Mouse (Mus musculus) erythroblast, embryonic 14.5 days (primary cell): ENCODE measurements at regions not wholly inside any gene's neighbourhood (a gene's known extent, or its start where the extent isn't known, plus 50 kb on each side); places are given as distances from the start of the nearest gene placed in this dataset.
"Not testable (repeated sequence)": the region's sequence is repeated elsewhere in the genome, so short reads cannot be mapped to it uniquely, and the experiment has no call there.

Experiments
- H3K27me3 ChIP-seq: 2 replicates; pipeline ENCODE4 v1.6.1; 2012; ENCODE audit warnings: inconsistent platforms; ENCODE audit not compliant: control insufficient read depth
- H3K36me3 ChIP-seq: 2 replicates; pipeline ENCODE4 v1.6.1; 2012; ENCODE audit warnings: mild to moderate bottlenecking, inconsistent platforms; ENCODE audit not compliant: control insufficient read depth
- H3K4me1 ChIP-seq: 2 replicates; pipeline ENCODE4 v1.6.1; 2012; ENCODE audit warnings: inconsistent platforms; ENCODE audit not compliant: control insufficient read depth
- H3K4me3 ChIP-seq: replicated peaks from 2 replicates; pipeline ENCODE3; 2012; ENCODE audit warnings: moderate library complexity, mild to moderate bottlenecking, inconsistent platforms
- H3K9me3 ChIP-seq: 2 replicates; pipeline ENCODE4 v1.6.1; 2012; ENCODE audit warnings: low read length, inconsistent platforms, mixed read lengths; ENCODE audit not compliant: control insufficient read depth
- GATA1 ChIP-seq: IDR thresholded peaks from 2 replicates; pipeline ENCODE4 v1.6.1; 2012; ENCODE audit warnings: low read length, inconsistent platforms, mixed read lengths
- TAL1 ChIP-seq: IDR thresholded peaks from 3 replicates; pipeline ENCODE4 v1.6.1; 2012; ENCODE audit warnings: low read length, inconsistent platforms, mixed read lengths

- no peak overlapping the region for H3K4me3 ChIP-seq
- TF ChIP-seq GATA1 (no peak), TAL1 (no peak)
- H3K36me3 ChIP-seq: no peaks in the 10 kb centered on the region
- no peaks in the 10 kb centered on the region for H3K4me1 ChIP-seq
- H3K9me3 ChIP-seq: no peaks in the 10 kb centered on the region; the same call in 1 of the 2 replicates
- H3K27me3 ChIP-seq: no peaks in the 10 kb centered on the region
Observed at GRCm38 (mm10) chr4:153637989-153638388, 155.4 kb upstream of the Ajap1 start.

DNA sequence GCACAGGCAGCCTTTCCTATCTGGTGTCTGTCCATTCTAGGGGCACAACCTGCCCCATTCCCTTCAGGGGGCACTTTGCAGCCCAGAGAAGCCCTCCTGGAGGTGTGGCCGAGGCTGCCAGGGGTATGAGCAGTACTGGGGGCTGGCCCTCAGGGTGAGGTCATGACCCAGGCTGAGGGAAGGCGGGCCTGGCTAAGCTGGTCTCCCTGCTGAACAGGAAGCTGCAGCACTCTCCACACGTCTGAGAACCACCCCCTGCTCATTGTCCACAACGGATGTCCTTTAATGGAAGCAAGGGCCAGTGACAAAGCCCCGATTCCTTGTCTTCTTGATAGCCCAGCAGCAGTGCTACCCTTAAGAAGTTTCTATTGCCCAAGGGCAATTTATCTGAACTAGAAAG, 169.2 kb upstream of the Ajap1 start:
- Histone ChIP-seq H3K27me3 (no peaks in the 10 kb centered on the region), H3K4me1 (no peaks in the 10 kb centered on the region), H3K36me3 (no peaks in the 10 kb centered on the region), H3K9me3 (peaks cover 6% of the 10 kb centered on the region), H3K4me3 (no peak overlapping the region)
- TF ChIP-seq GATA1 (no peak), TAL1 (no peak)

- Histone ChIP-seq H3K36me3 (no peaks in the 10 kb centered on the region), H3K4me1 (no peaks in the 10 kb centered on the region), H3K9me3 (peaks cover 6% of the 10 kb centered on the region), H3K4me3 (no peak overlapping the region), H3K27me3 (no peaks in the 10 kb centered on the region)
- TF ChIP-seq GATA1: no peak
- no peak for TF ChIP-seq TAL1
Observed at GRCm38 (mm10) chr4:153652841-153653240, 170.2 kb upstream of the Ajap1 start.

DNA sequence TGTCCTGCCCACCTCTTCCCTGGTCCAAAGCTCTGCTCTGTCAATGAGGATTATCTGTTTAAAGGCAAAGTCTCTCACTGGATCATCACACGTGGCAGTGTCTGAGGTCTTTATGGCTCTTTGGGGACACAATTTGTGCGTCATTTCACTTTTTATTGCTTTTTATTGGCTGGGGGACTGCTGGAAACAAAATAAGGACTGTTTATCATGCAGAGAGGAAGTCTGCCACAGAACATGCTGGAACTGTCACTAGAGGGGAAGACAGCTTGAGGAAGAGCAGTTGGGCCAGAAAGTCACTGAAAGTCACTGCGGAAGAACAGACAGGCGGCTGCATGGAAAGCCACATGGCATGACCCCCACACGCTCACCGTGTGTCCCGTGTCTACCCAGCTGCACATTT, 180.1 kb upstream of the Ajap1 start:
- no peaks in the 10 kb centered on the region for H3K36me3 ChIP-seq
- peaks cover 18% of the 10 kb centered on the region for H3K9me3 ChIP-seq
- H3K4me1 ChIP-seq: no peaks in the 10 kb centered on the region; the same call in 1 of the 2 replicates
- H3K27me3 ChIP-seq: no peaks in the 10 kb centered on the region
- TF ChIP-seq TAL1 (no peak), GATA1 (no peak)
- no peak overlapping the region for H3K4me3 ChIP-seq

DNA sequence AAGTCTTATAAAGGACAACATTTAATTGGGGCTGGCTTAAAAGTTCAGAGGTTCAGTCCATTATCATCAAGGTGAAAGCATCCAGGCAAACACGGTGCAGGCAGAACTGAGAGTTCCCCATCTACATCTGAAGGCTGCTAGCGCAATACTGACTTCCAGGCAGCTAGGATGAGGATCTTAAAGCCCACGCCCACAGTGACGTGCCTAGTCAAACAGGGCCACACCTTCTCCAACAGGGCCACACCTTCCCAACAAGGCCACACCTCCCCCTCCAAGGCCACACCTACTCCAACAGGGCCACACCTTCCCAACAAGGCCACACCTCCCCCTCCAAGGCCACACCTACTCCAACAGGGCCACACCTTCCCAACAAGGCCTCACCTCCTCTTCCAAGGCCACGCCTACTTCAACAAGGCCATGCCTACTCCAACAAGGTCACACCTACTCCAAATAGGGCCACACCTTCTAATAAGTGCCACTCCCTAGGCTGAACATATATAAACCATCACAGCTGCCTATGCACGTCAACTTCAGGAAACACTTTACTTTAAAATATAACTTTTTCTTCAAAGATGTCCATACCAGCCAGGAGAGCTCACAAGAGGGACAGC, 184.1 kb upstream of the Ajap1 start:
- peaks cover 21% of the 10 kb centered on the region for H3K4me1 ChIP-seq
- H3K36me3 ChIP-seq, H3K27me3 ChIP-seq, H3K4me3 ChIP-seq: not testable (repeated sequence)
- H3K9me3 ChIP-seq: peaks cover 22% of the 10 kb centered on the region

GRCm38 (mm10) chr4:153669070-153669469, 186.5 kb upstream of the Ajap1 start:
- Histone ChIP-seq H3K36me3 (no peaks in the 10 kb centered on the region), H3K9me3 (peaks cover 12% of the 10 kb centered on the region), H3K4me3 (no peak overlapping the region), H3K27me3 (no peaks in the 10 kb centered on the region), H3K4me1 (peaks cover 21% of the 10 kb centered on the region)
- TF ChIP-seq GATA1: no peak
- TF ChIP-seq TAL1: no peak

DNA sequence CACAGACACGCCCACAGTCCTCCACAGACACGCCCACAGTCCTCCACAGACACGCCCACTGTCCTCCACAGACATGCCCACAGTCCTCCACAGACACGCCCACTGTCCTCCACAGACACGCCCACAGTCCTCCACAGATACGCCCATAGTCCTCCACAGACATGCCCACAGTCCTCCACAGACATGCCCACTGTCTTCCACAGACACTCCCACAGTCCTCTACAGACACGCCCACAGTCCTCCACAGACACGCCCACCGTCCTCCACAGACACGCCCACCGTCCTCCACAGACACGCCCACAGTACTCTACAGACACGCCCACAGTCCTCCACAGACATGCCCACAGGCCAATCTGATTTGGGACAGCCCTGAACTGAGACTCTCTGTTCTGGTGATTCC, 187.6 kb upstream of the Ajap1 start:
- Histone ChIP-seq H3K27me3 (no peaks in the 10 kb centered on the region), H3K9me3 (peaks cover 14% of the 10 kb centered on the region)

DNA sequence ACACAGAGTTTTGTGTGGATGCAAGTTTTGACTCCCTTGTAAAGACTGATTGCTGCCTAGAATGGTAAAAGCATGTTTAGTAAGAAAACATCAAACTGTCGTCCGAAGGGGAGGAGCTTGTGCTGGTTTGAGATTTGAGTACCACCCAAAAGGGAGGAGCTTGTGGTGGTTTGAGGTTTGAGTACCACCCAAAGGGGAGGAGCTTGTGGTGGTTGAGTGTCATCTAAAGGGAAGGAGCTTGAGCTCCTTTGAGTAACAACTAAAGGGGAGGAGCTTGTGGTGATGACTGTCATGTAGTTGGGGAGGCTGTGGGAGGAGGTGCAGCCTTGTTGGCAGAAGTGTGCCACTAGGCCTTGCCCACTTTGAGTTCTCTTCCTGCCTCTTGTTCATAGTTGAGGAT, 192.8 kb upstream of the Ajap1 start:
- no peaks in the 10 kb centered on the region for H3K27me3 ChIP-seq
- H3K4me3 ChIP-seq: no peak overlapping the region
- H3K4me1 ChIP-seq: peaks cover 2% of the 10 kb centered on the region
- no peaks in the 10 kb centered on the region for H3K36me3 ChIP-seq
- TF ChIP-seq TAL1: no peak
- no peak for TF ChIP-seq GATA1
- H3K9me3 ChIP-seq: peaks cover 11% of the 10 kb centered on the region

More for the DNA sequence above, 187.6 kb upstream of the Ajap1 start:
- peaks cover 21% of the 10 kb centered on the region for H3K4me1 ChIP-seq
- no peak overlapping the region for H3K4me3 ChIP-seq
- TF ChIP-seq TAL1: no peak
- TF ChIP-seq GATA1: no peak
- no peaks in the 10 kb centered on the region for H3K36me3 ChIP-seq

GRCm38 (mm10) chr4:153679151-153679550, 196.5 kb upstream of the Ajap1 start:
- no peaks in the 10 kb centered on the region for H3K27me3 ChIP-seq
- no peak for TF ChIP-seq GATA1
- TF ChIP-seq TAL1: no peak
- no peaks in the 10 kb centered on the region for H3K36me3 ChIP-seq
- peaks cover 15% of the 10 kb centered on the region for H3K9me3 ChIP-seq
- no peaks in the 10 kb centered on the region for H3K4me1 ChIP-seq
- H3K4me3 ChIP-seq: no peak overlapping the region

GRCm38 (mm10) chr4:153688441-153688840, 205.8 kb upstream of the Ajap1 start:
- TF ChIP-seq GATA1 (no peak), TAL1 (no peak)
- H3K36me3 ChIP-seq: no peaks in the 10 kb centered on the region
- peaks cover 16% of the 10 kb centered on the region for H3K9me3 ChIP-seq
- no peaks in the 10 kb centered on the region for H3K4me1 ChIP-seq
- no peak overlapping the region for H3K4me3 ChIP-seq
- H3K27me3 ChIP-seq: no peaks in the 10 kb centered on the region
